Mouse (Mus musculus) MN1 (cell line): ENCODE measurements at regions not wholly inside any gene's neighbourhood (a gene's known extent, or its start where the extent isn't known, plus 50 kb on each side); places are given as distances from the start of the nearest gene placed in this dataset.
"Not testable (repeated sequence)": the region's sequence is repeated elsewhere in the genome, so short reads cannot be mapped to it uniquely, and the experiment has no call there.

ENCODE experiments used
- DNase-seq: peaks from one replicate; pipeline ENCODE4 v3.0.0-alpha.2; 2016; ENCODE audit warnings: low spot score

- no peak for DNase-seq
Measured at GRCm38 (mm10) chr16:57923447-57924129, 169.1 kb upstream of the Col8a1 start.

GRCm38 (mm10) chr16:57924130-57924495, 169.6 kb upstream of the Col8a1 start:
- no peak for DNase-seq

GRCm38 (mm10) chr16:57927816-57928215, 173.3 kb upstream of the Col8a1 start:
- DNase-seq: no peak

- no peak for DNase-seq
Measured at GRCm38 (mm10) chr16:57928301-57928700, 173.8 kb upstream of the Col8a1 start.

- DNase-seq: no peak
Measured at GRCm38 (mm10) chr16:57929151-57929764, 174.7 kb upstream of the Col8a1 start.

- DNase-seq: no peak
Measured at GRCm38 (mm10) chr16:57945404-57945803, 190.9 kb upstream of the Col8a1 start.

- no peak for DNase-seq
Measured at GRCm38 (mm10) chr16:57947309-57947708, 192.8 kb upstream of the Col8a1 start.

GRCm38 (mm10) chr16:57949680-57950079, 195.1 kb upstream of the Col8a1 start:
- no peak for DNase-seq

GRCm38 (mm10) chr16:57970956-57971355, 216.4 kb upstream of the Col8a1 start:
- DNase-seq: no peak

- DNase-seq: no peak
Measured at GRCm38 (mm10) chr16:57984111-57984510, 229.6 kb upstream of the Col8a1 start.

GRCm38 (mm10) chr16:58005740-58006139, 251.2 kb upstream of the Col8a1 start:
- DNase-seq: no peak

GRCm38 (mm10) chr16:58013557-58013956, 259.0 kb upstream of the Col8a1 start:
- no peak for DNase-seq

GRCm38 (mm10) chr16:58027525-58027924, 273.0 kb upstream of the Col8a1 start:
- DNase-seq: no peak

- not testable (repeated sequence) for DNase-seq
Measured at GRCm38 (mm10) chr16:58028541-58028940, 274.0 kb upstream of the Col8a1 start.

- DNase-seq: no peak
Measured at GRCm38 (mm10) chr16:58029674-58030073, 275.1 kb upstream of the Col8a1 start.

- DNase-seq: no peak
Measured at GRCm38 (mm10) chr16:58068654-58069271, 314.2 kb upstream of the Col8a1 start.

- DNase-seq: no peak
Measured at GRCm38 (mm10) chr16:58072441-58072840, 317.9 kb upstream of the Col8a1 start.

- DNase-seq: no peak
Measured at GRCm38 (mm10) chr16:58100351-58100750, 307.9 kb upstream of the Dcbld2 start.

- DNase-seq: no peak
Measured at GRCm38 (mm10) chr16:58110452-58110851, 297.8 kb upstream of the Dcbld2 start.

- no peak for DNase-seq
Measured at GRCm38 (mm10) chr16:58126086-58126485, 282.2 kb upstream of the Dcbld2 start.

GRCm38 (mm10) chr16:58136144-58136905, 271.9 kb upstream of the Dcbld2 start:
- no peak for DNase-seq

- DNase-seq: no peak
Measured at GRCm38 (mm10) chr16:58136979-58137378, 271.3 kb upstream of the Dcbld2 start.
